Mouse (Mus musculus) CD4-positive, CD25-positive, alpha-beta regulatory T cell, adult 2 months (primary cell): ENCODE results near the gene N4bp3.
"Not testable (repeated sequence)": the region's sequence is repeated elsewhere in the genome, so short reads cannot be mapped to it uniquely, and the experiment has no call there.

Experiments
- DNase-seq: peaks from one replicate; pipeline ENCODE4 v3.0.0-alpha.2; 2012; ENCODE audit warnings: low read depth, low spot score

The N4bp3 gene

DNA sequence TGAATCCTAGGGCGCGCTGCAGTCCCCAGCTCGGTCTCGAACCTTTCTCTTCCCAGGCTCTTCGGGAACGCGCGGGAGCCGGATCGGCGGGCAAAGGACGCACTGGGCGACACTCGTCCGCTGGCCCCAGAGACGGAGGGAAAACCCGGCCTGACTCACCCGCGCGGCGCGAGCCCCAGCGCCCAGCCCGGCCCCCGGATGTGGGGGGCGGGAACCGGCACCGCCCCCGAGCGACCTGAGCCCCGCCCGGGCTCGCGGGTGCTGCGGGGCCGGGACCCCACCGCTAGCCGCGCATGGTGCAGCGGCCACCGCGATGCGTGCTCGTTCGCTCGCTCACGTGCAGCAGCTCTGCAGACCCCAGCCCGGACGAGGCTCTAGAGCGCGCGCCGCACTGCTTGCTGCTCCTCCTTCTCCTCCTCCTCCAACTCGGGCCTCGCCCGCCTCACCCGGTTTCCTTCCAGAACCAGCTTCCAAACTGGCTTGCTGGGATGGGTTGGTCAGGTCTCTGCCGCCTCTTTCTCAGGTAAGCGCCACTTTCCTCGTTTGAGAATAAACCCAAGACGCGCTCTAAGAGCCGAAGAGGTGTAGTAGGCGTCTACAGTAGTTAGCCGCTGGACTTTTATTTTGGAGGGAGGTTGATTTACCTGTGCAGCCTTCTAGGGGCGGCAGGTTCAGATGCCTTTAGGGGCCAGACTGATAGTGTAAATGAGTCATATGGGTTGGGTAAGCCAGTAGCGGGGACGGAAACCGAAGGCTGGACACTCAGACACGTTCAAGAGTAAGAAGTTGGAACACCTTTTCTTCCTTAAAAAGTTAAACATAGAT is at the start of gene N4bp3, which contains the start of gene D930048N14Rik:
Gene N4bp3, minus strand, starts transcription at position 152 of the 825 bp plus-strand sequence.
Gene D930048N14Rik, plus strand, starts transcription at position 264 of the 825 bp plus-strand sequence.
- DNase-seq = peak; percentile 78

DNA sequence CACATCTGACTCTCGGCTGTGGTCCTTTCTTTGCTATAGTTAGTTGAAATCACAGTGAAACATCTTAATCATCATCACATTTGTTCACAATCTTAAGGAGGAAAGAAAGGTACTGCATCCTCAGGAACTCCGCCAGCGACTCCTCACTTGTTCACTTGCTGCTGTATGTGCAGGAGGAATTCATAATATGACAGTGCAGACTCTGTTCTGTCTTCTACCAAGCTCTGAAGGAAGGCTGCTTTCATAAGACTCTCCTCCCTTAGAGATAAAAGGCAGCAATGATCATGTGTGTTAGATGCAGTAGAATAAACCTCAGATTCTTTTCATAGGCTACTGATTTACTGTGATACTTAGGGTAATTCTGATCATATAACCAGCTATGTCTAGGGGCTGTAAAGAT is 44.3 kb upstream of the N4bp3 start:
- no peak for DNase-seq

GRCm38 (mm10) chr11:51690597-51690996 is 40.0 kb upstream of the N4bp3 start:
- not testable (repeated sequence) for DNase-seq

- DNase-seq = no peak
Measured at GRCm38 (mm10) chr11:51689343-51689742, 38.7 kb upstream of the N4bp3 start.

GRCm38 (mm10) chr11:51688330-51689328 is 38.0 kb upstream of the N4bp3 start, which contains the start of gene 0610009B22Rik:
Gene 0610009B22Rik, minus strand, starts transcription at chr11:51688874.
- peak; percentile 100 for DNase-seq

GRCm38 (mm10) chr11:51681976-51682374 is 31.3 kb upstream of the N4bp3 start:
- DNase-seq = no peak

- DNase-seq = peak; percentile 94
Measured at GRCm38 (mm10) chr11:51681324-51681975, 30.8 kb upstream of the N4bp3 start.

DNA sequence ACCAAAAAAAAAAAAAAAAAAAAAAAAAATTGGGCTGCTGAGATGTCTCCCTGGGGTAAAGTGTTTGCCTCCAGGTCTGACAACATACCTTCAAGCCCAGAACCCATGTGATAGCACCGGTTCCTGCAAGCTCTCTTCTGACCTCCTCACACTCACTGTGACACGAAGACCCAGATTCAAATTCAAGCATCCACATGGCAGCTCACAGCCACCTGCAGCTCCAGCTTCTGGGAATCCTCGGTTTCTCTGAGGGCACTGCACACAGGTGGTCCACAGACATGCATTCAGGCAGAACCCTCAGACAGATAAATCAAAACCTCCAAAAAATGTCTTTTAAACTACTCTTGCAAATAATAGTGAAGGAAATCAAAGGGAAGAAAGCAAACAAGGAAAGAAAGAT is 28.8 kb upstream of the N4bp3 start:
- no peak for DNase-seq

- no peak for DNase-seq
Measured at GRCm38 (mm10) chr11:51677737-51678418, 27.2 kb upstream of the N4bp3 start.

DNA sequence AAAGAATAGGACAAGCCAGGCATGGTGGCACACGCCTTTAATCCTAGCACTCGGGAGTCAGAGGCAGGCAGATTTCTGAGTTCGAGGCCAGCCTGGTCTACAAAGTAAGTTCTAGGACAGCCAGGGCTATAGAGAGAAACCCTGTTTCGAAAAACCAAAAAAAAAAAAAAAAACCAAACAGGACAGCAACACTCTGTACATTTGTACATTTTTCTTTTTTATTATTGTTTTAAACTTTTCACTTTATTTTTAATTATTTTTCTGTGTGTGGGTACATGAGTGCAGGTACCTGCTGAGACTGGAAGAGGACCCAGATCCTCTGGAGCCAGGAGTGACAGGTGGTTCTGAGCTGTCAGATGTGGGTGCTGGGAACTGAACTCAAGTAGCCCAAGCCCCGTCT is 24.7 kb upstream of the N4bp3 start:
- DNase-seq = no peak

DNA sequence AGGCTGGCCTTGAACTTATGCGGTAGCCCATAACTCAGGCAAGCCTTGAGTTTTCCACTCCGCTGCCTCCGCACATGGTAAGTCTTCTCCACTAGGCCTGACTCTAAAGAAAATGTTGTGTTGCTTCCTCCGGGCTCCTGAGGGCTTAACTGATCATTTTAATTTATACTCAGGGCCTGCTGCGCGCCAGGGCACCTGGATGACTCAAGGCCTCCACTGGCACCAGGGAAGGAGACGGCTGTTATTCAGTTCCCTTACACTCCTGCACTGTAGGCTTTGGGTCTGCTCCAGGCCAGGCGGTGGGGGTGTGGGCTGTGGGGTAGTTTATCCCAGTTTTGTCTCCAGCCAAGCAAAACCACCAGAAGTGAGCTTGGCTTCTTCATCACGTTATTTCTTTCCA is 22.6 kb upstream of the N4bp3 start:
- no peak for DNase-seq

DNA sequence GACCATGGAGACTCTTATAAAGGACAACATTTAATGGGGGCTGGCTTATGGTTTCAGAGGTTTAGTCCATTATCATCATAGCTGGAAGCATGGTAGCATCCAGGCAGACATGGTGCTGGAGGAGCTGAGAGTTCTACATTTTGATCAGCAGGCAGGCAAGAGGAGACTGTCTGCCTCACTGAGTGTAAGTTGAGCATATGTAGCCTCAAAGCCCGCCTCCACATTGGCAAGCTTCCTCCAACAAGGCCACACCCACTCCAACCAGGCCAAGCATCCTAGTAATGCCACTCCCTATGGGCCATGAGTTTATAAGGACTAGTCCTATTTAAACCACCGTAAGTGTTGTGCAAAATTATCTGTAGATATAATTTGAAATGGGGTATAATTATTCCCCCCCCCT is 20.7 kb upstream of the N4bp3 start:
- DNase-seq = no peak

GRCm38 (mm10) chr11:51670846-51671245 is 20.2 kb upstream of the N4bp3 start:
- DNase-seq = no peak

DNA sequence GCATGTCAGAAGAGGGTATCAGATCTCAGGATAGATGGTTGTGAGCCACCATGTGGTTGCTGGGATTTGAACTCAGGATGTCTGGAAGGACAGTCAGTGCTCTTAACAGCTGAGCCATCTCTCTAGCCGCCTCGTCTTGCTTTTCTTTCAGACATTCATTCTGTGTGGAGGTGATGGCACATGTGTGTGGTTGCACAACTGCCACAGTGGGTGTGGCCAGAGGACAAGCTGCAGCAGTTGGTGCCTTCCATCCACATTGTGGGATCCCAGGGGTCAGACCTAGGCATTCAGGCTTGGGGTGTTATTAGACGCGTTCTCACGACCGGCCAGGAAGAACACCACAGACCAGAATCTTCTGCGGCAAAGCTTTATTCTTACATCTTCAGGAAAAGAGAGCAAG is 14.1 kb upstream of the N4bp3 start:
- DNase-seq = not testable (repeated sequence)

- DNase-seq = no peak
Measured at GRCm38 (mm10) chr11:51662632-51663031, 12.0 kb upstream of the N4bp3 start.

DNA sequence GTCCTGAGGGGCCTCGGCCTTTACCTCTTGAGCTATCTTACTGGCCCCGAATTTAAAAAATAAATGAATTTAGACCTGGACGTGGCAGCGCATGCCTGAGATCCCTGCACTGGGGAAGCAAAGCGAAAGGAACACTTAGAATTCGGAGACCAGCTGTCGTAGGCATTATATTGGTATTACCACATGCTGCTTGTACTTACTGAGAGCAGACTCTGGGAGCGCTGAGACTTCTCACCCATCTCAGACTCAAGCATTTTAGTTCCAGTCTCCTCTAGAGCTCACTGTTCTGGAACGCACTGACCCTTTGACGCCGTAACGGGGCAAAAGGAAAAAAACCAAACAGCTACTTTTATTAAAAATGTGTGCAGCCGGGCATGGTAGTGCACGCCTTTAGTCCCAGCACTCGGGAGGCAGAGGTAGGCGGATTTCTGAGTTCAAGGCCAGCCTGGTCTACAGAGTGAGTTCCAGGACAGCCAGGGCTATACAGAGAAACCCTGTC is 11.3 kb upstream of the N4bp3 start:
- DNase-seq = no peak

- DNase-seq = no peak
Measured at GRCm38 (mm10) chr11:51658705-51659104, 8.1 kb upstream of the N4bp3 start.

- DNase-seq = no peak
Measured at GRCm38 (mm10) chr11:51658291-51658690, 7.6 kb upstream of the N4bp3 start.

DNA sequence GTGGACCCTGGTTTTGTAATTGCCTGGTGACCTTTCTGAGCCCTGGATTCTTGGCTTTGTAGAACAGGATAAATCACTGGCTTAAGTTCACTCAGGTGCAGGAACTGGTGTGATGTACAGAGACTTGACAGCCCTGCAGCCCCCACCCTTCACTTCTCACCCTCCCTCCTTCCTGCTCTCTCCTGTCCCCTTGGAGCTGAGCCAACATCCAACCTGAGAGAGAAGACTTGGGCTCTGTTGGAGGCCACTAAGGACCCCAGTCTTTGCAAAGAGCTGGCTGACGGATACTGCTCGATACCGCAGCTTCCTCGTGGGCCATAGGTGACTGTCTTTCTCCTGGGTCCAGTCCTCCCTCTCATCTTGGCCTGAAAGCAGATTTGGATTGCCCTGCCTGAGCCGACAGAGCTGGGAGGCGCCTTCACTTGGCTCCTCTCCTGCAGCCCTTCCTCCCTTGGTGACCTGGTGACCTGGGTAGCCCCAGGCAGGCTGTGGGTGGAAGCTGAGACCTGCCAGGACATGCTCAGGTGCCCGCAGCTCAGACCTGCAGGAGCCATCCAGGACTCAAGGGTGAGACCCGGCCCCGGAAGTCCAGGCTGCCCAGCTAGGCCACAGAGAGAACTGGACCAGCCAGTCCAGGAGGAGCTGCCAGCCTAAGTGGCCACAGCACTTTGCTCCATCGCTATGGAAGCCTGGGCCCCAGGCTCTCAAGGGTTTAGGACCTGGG is 6.3 kb upstream of the N4bp3 start:
- DNase-seq = no peak

DNA sequence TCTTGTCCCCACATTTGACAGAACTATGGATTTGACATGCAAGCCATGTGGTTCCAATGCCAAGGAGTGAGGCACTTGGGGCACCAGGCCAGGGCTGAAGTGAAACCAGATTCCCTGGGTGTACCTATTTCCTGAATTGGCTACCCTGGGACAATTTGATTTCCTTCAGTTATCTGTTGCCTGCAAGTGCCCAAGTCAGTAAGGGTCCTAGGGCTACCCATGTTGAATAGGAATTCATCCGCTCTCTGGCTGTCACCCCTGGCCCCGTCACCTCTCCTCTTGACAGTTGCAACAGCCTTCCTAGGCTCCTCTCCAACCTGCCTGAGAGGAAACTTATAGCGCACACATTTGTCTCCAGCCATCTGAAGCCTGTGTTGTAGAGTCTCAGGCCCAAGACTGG is 4.2 kb upstream of the N4bp3 start:
- no peak for DNase-seq
